Mouse (Mus musculus) thymus, adult 2 months (tissue): Measurements from ENCODE around the gene Neurod6. TPM values are rescaled to one million over a fixed set of nuclear protein-coding genes. Genes with fewer than 3 reads are reported as not detected.

Experiments
- DNase-seq: peaks from one replicate; pipeline ENCODE4 v3.0.0; 2021
- H3K27ac ChIP-seq: fragments of 200-500 bp; 2 replicates; pipeline ENCODE4 v1.5.1; 2012; ENCODE audit warnings: low read length, control low read depth; ENCODE audit not compliant: control insufficient read depth, insufficient read depth
- H3K27me3 ChIP-seq: fragments of 200-500 bp; 2 replicates; pipeline ENCODE4 v1.6.1; 2012; ENCODE audit warnings: mild to moderate bottlenecking, low read length, moderate library complexity, mixed read lengths; ENCODE audit not compliant: control insufficient read depth, insufficient read depth
- H3K36me3 ChIP-seq: fragments of 200-500 bp; 2 replicates; pipeline ENCODE4 v1.6.1; 2012; ENCODE audit warnings: mild to moderate bottlenecking, low read length, moderate library complexity; ENCODE audit not compliant: control insufficient read depth, insufficient read depth
- H3K4me1 ChIP-seq: fragments of 200-500 bp; replicated peaks from 2 replicates; pipeline ENCODE4 v1.6.1; 2012; ENCODE audit warnings: low read length; ENCODE audit not compliant: control insufficient read depth, insufficient read depth
- H3K4me3 ChIP-seq: fragments of 200-500 bp; 2 replicates; pipeline ENCODE4 v1.5.1; 2012; ENCODE audit warnings: mild to moderate bottlenecking, low read length, control low read depth, moderate library complexity; ENCODE audit not compliant: control insufficient read depth, insufficient read depth
- CTCF ChIP-seq: fragments of 200-500 bp; IDR thresholded peaks from 2 replicates; pipeline ENCODE4 v1.5.1; 2012; ENCODE audit warnings: mild to moderate bottlenecking, control low read depth, low read length, moderate library complexity, borderline replicate concordance; ENCODE audit not compliant: control insufficient read depth, poor library complexity, insufficient read depth; ENCODE audit errors: extremely low read depth
- POLR2A ChIP-seq: fragments of 200-500 bp; IDR thresholded peaks from 2 replicates; pipeline ENCODE4 v1.6.1; 2012; ENCODE audit warnings: mild to moderate bottlenecking, low read length, control low read depth, moderate library complexity; ENCODE audit not compliant: control insufficient read depth, poor library complexity, insufficient read depth; ENCODE audit errors: extremely low read depth
- WGBS: fragments of 180-500 bp; shearing (Covaris S2); methylation state at CpG from one replicate; pipeline ENCODE4 v1.1.7; 2018; 5-methylcytosine and 5-hydroxymethylcytosine counted together
- polyA plus RNA-seq: library from polyadenylated mRNA; depleted of rRNA; stranded (reverse); fragments of >200 nt; gene quantifications from 2 replicates; pipeline ENCODE4 v1.2.3, GENCODE M21; 2012

The Neurod6 gene
- polyA plus RNA-seq, 1 experiment, result not detected

- Histone ChIP-seq H3K4me3 (no peak overlapping the region), H3K27me3 (no peaks in the 10 kb centered on the region), H3K36me3 (no peaks in the 10 kb centered on the region), H3K27ac (no peak overlapping the region), H3K4me1 (no peaks in the 10 kb centered on the region)
- DNase-seq, result no peak
- WGBS, result 24% methylated on average over 4 of the region's 4 CpGs
- TF ChIP-seq POLR2A, result no peak
- no peak for TF ChIP-seq CTCF
Observed at GRCm38 (mm10) chr6:55700392-55701386, 19.6 kb upstream of the Neurod6 start.

GRCm38 (mm10) chr6:55690015-55690531 is 9.0 kb upstream of the Neurod6 start:
- H3K27me3 ChIP-seq, result no peaks in the 10 kb centered on the region
- TF ChIP-seq CTCF (no peak), POLR2A (no peak)

GRCm38 (mm10) chr6:55683506-55683905 is 2.4 kb upstream of the Neurod6 start:
- TF ChIP-seq CTCF, result no peak
- TF ChIP-seq POLR2A, result no peak
- no peaks in the 10 kb centered on the region for H3K36me3 ChIP-seq
- H3K27ac ChIP-seq, result no peak overlapping the region
- no peaks in the 10 kb centered on the region for H3K4me1 ChIP-seq
- no peak for DNase-seq
- H3K4me3 ChIP-seq, result no peak overlapping the region
- 91% methylated on average over 4 of the region's 4 CpGs for WGBS
- no peaks in the 10 kb centered on the region for H3K27me3 ChIP-seq

More at GRCm38 (mm10) chr6:55690015-55690531, 9.0 kb upstream of the Neurod6 start:
- H3K4me3 ChIP-seq, result no peak overlapping the region
- no peak for DNase-seq
- H3K27ac ChIP-seq, result no peak overlapping the region
- H3K4me1 ChIP-seq, result no peaks in the 10 kb centered on the region
- 99% methylated on average over 2 of the region's 2 CpGs for WGBS
- no peaks in the 10 kb centered on the region for H3K36me3 ChIP-seq

GRCm38 (mm10) chr6:55682886-55683285 is 1.8 kb upstream of the Neurod6 start:
- no peak overlapping the region for H3K4me3 ChIP-seq
- no peak for DNase-seq
- no peak overlapping the region for H3K27ac ChIP-seq
- no peaks in the 10 kb centered on the region for H3K27me3 ChIP-seq
- TF ChIP-seq CTCF (no peak), POLR2A (no peak)
- H3K4me1 ChIP-seq, result no peaks in the 10 kb centered on the region
- WGBS, result 90% methylated on average over 7 of the region's 7 CpGs
- no peaks in the 10 kb centered on the region for H3K36me3 ChIP-seq

GRCm38 (mm10) chr6:55678571-55679185 is 2.4 kb downstream of the Neurod6 start:
- Histone ChIP-seq H3K4me1 (no peaks in the 10 kb centered on the region), H3K4me3 (no peak overlapping the region), H3K27ac (no peak overlapping the region), H3K27me3 (no peaks in the 10 kb centered on the region; the same call in 1 of the 2 replicates), H3K36me3 (no peaks in the 10 kb centered on the region)
- no peak for DNase-seq
- TF ChIP-seq CTCF (no peak), POLR2A (no peak)
- 93% methylated on average over 7 of the region's 7 CpGs for WGBS

GRCm38 (mm10) chr6:55677326-55677725 is 3.7 kb downstream of the Neurod6 start:
- H3K27me3 ChIP-seq, result no peaks in the 10 kb centered on the region; the same call in 1 of the 2 replicates
- H3K4me3 ChIP-seq, result no peak overlapping the region
- no peak for DNase-seq
- H3K36me3 ChIP-seq, result no peaks in the 10 kb centered on the region
- H3K27ac ChIP-seq, result no peak overlapping the region
- 25% methylated on average over 8 of the region's 8 CpGs for WGBS
- TF ChIP-seq POLR2A (no peak), CTCF (no peak)
- H3K4me1 ChIP-seq, result no peaks in the 10 kb centered on the region
